Mouse (Mus musculus) E14TG2a.4 (cell line): ENCODE measurements around the gene Chrm4.

Experiments
- H3K27me3 ChIP-seq: 2 replicates; pipeline ENCODE4 v1.6.1; 2014; ENCODE audit warnings: low read length, control low read depth; ENCODE audit not compliant: insufficient read depth
- H3K36me3 ChIP-seq: 2 replicates; pipeline ENCODE4 v1.6.1; 2014; ENCODE audit warnings: low read length, control low read depth; ENCODE audit not compliant: insufficient read depth
- H3K4me1 ChIP-seq: replicated peaks from 2 replicates; pipeline ENCODE4 v1.6.1; 2014; ENCODE audit warnings: low read depth, low read length, control low read depth
- H3K4me3 ChIP-seq: replicated peaks from 2 replicates; pipeline ENCODE4 v1.5.1; 2014; ENCODE audit warnings: mild to moderate bottlenecking, low read length
- H3K9me3 ChIP-seq: 2 replicates; pipeline ENCODE4 v1.6.1; 2014; ENCODE audit warnings: low read length, control low read depth
- CTCF ChIP-seq: conservative IDR thresholded peaks from 2 replicates; pipeline ENCODE4 v1.5.1; 2014; ENCODE audit warnings: low read length
- NANOG ChIP-seq: IDR thresholded peaks from 2 replicates; pipeline ENCODE4 v1.6.1; 2014; ENCODE audit warnings: borderline replicate concordance, low read length, mixed read lengths
- POU5F1 ChIP-seq: IDR thresholded peaks from 2 replicates; pipeline ENCODE4 v1.6.1; 2014; ENCODE audit warnings: low read length, borderline replicate concordance

Gene Chrm4

DNA sequence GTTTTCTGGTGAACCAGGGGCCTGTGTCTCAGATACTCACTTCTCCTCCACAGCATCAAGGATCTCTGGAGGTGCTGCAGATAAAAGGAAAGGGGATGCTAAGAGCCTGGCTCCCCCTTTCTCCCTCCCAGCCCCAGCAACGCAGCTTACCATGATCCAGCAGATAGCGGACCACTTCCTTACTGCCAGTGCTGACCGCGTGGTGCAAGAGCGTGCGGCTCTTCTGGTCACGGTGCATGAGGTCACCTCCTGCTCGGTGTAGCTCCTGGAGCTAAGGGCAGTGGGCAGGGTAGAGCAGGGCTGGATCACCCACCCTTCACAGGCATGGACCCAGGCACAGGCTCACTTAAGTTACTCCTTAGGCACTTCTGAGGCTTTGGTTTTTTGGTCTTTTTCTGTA is 7.0 kb downstream of the Chrm4 start:
- no peak for TF ChIP-seq CTCF
- no peak for TF ChIP-seq NANOG
- H3K36me3 ChIP-seq: peaks cover 63% of the 10 kb centered on the region
- peaks cover 3% of the 10 kb centered on the region for H3K27me3 ChIP-seq

DNA sequence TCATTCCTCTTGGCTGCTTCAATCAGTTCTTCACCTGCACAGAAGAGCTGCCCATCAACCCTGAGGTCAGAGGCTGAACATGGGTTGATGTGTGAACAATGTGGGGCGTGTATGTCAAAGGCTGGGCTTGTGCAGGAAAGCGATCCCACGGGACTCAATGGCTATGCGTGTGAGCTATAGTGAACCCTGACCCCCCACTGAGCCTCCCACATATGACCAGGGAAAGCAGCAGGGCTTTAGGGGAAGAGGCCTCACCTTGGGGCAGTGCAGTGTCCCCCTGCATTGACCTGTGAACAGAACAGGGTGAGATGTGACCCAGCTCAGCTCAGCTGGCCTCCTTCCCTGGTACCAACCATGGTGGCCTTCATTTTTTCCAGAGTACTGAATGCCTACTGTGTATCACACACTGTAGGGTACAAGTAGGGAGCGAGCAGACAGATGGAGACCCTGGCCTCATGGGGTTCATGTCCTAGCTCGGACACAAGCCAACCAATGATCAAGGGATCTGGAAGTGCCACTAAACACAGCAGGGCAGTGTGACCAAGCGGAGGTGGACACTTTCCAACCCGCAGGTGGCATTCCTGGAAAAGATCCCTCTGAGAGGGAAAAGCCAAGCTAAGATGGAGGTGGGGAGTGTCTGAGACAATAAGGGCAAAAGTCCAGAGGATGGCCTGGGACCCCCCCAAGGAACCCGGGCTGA is 7.9 kb downstream of the Chrm4 start:
- TF ChIP-seq NANOG: no peak
- TF ChIP-seq POU5F1: no peak
- TF ChIP-seq CTCF: no peak
- H3K9me3 ChIP-seq: no peaks in the 10 kb centered on the region
- no peak overlapping the region for H3K4me3 ChIP-seq

More for the DNA sequence above, 7.0 kb downstream of the Chrm4 start:
- H3K4me1 ChIP-seq: peaks cover 88% of the 10 kb centered on the region
- H3K9me3 ChIP-seq: no peaks in the 10 kb centered on the region
- peak overlapping the region; percentile 76 for H3K4me3 ChIP-seq

DNA sequence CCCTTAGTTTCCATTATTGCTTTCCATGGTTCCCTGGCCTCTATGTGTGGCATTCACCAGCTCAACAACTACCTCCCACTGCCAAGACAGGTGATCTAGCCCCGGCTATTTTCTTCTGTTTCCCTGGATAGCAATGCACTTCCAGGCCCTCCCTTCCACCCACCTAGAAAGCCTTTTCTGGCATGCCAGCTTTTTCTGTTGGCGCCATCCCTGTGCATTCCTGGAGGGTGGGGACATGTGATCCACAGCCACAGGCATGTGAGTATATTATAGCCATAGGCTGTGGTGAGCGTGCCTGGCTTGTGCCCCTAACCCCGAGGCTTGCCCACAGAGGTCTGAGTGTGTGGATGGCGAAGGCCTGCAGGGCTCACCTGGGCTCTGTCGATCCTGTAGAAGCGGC is 9.1 kb downstream of the Chrm4 start:
- TF ChIP-seq NANOG: no peak
- no peak for TF ChIP-seq CTCF
- no peak for TF ChIP-seq POU5F1
- H3K36me3 ChIP-seq: peaks cover 84% of the 10 kb centered on the region
- no peak overlapping the region for H3K4me3 ChIP-seq
- no peaks in the 10 kb centered on the region for H3K9me3 ChIP-seq
- H3K4me1 ChIP-seq: peaks cover 67% of the 10 kb centered on the region
- H3K27me3 ChIP-seq: no peaks in the 10 kb centered on the region

More for the DNA sequence above, 7.9 kb downstream of the Chrm4 start:
- peaks cover 78% of the 10 kb centered on the region for H3K4me1 ChIP-seq
- H3K36me3 ChIP-seq: peaks cover 72% of the 10 kb centered on the region
- H3K27me3 ChIP-seq: no peaks in the 10 kb centered on the region

DNA sequence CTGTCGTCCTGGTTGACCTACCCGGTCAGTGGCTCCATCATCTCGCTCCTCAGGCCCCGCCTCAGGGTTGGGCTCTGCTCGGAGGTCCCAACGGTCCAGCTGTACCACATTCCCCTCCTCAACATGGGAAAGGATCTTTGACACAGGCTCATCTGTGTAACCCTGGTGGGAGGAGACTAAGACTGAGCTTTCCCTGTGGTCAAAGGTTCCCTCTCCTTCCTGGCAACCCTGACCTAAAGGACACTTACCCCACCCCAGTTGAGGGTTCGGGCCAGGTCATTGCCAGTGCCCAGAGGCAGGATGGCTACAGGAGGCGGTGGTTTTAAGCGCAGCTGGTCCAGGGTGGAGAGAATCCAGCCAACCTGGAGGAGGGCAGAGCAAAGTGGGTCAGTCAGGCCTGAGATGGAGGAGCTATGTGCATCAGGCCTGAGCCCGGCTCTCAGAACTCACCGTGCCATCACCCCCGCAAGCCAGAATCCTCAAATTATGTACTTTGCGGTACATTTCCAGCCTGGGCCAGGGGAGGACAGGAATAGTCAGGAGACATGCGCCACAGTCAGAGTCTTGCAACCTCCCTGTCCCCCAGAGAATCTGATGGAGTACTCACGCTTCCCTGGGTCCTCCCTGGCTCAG is 12.4 kb downstream of the Chrm4 start:
- H3K4me1 ChIP-seq: peaks cover 57% of the 10 kb centered on the region
- no peaks in the 10 kb centered on the region for H3K9me3 ChIP-seq
- H3K36me3 ChIP-seq: peaks cover 76% of the 10 kb centered on the region
- no peaks in the 10 kb centered on the region for H3K27me3 ChIP-seq
- TF ChIP-seq POU5F1 (no peak), CTCF (no peak; the same call in 1 of the 2 replicates)
- no peak overlapping the region for H3K4me3 ChIP-seq

DNA sequence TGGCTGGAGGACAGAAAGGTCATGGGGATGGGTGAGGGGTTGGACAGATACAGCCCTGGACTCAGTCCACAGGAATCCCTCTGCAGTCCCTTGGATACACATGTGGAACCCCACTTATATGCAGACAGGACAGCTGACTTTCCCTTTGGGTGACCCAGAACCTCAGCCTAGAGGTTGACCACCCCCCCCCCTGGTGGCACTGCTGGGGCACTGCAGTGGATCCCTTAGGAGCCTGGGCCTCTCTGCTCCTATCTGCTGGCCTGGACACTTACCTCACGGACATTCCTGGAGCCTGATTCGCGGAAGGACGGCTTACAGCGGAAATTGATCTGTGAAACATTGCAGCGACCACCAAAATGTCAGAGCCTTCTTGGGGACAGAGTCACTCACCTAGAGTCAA is 15.3 kb downstream of the Chrm4 start:
- Histone ChIP-seq H3K27me3 (no peaks in the 10 kb centered on the region), H3K4me3 (no peak overlapping the region), H3K36me3 (peaks cover 53% of the 10 kb centered on the region), H3K9me3 (no peaks in the 10 kb centered on the region), H3K4me1 (peaks cover 55% of the 10 kb centered on the region)
- TF ChIP-seq NANOG (no peak), POU5F1 (no peak), CTCF (peak; percentile 69)

DNA sequence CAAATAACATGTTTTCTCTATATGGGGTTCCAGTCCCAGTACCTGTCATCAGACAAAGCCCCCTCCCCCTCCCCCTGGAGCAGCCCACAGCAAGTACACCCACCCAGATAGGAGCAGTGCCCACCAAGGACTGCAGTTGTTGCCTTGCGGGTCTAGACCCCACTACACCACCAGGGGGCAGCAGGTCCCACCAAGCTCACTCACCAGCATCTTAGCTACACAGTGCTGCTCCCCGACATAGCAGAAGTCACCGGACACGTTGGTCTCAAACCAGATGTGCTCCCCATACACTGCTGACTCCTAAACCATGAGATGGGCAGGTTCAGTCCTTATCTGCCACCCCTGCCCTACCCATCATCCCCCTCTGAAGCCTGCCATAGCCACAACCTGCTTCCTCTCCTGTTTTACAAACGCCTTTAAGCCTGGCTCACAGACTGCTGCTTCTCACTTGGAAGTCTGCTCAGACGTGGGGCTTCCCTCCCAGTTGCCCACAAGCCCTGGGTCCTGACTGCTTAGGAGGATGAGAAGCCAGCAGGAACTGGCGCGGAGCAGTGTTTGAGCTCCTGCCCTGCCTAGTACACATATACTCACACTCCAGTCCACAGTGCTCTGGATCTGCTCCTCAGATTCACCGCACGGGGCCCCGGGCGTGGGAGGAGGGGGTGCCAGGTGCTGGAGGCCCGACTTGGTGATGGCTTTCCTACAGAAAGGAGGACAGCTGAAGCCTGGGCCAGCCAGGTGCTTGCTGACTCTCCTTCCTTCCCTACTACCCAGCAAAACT is 17.3 kb downstream of the Chrm4 start:
- peaks cover 33% of the 10 kb centered on the region for H3K36me3 ChIP-seq
- H3K4me1 ChIP-seq: peaks cover 59% of the 10 kb centered on the region
- TF ChIP-seq NANOG (no peak), CTCF (peak; percentile 88)

DNA sequence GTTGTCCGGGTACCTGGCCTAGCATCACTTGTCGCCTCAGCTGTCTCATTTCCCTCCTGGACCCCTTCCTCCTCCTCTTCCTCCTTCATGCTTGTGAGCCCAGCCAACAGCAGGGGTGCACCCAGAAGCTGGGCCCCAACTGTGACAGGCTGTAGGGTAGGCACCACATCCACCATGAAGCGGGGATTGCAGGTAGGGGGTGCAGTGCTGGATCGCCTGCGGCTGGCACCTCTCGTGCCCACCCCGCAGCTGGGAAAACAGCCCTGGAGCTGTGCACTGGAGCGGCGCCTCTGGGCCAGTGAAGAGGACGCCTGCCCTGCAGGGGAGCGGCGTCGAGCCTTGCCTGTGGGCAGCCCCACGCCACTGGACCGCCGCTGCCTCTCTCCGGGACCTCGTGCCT is 18.4 kb downstream of the Chrm4 start, which contains the start of gene Gm9821:
Gm9821 (plus strand) TSS at position 221 of the 400 bp plus-strand sequence.
- Histone ChIP-seq H3K4me3 (peak within 1 kb of the TSS; percentile 60), H3K36me3 (peaks cover 22% of the 10 kb centered on the region), H3K27me3 (no peaks in the 10 kb centered on the region), H3K9me3 (no peaks in the 10 kb centered on the region), H3K4me1 (peaks cover 71% of the 10 kb centered on the region)
- TF ChIP-seq POU5F1: no peak
- no peak for TF ChIP-seq NANOG

More for the DNA sequence above, 17.3 kb downstream of the Chrm4 start:
- Histone ChIP-seq H3K9me3 (no peaks in the 10 kb centered on the region), H3K4me3 (peak overlapping the region; percentile 60), H3K27me3 (no peaks in the 10 kb centered on the region)

DNA sequence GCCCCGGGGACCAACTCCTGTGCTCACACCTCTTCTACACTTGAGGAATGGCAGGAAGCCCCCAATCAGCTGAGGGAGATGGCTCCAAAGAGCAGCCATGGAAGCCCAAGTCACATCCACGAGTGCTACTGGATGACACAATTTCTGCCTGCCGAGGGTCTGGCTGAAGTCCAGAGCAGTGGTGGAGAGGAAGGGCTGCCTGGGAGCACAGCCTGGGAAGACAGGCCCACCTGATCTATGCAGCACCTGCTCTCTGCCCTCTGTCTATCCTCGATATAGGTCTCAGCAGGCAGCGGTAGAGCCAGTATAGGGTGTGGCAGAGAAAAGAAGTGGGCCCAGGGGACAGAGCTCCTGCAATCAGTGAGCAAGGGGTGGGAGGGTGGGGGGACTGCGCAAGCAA is 19.8 kb downstream of the Chrm4 start:
- Histone ChIP-seq H3K9me3 (no peaks in the 10 kb centered on the region), H3K4me1 (peaks cover 78% of the 10 kb centered on the region), H3K4me3 (no peak overlapping the region), H3K27me3 (no peaks in the 10 kb centered on the region), H3K36me3 (peaks cover 10% of the 10 kb centered on the region; the same call in 1 of the 2 replicates)
- TF ChIP-seq CTCF (no peak), NANOG (no peak), POU5F1 (no peak)
